Mouse (Mus musculus) natural killer cell, adult 2 months (primary cell): Measurements from ENCODE around the gene Yaf2.
"Not testable (repeated sequence)": the region's sequence is repeated elsewhere in the genome, so short reads cannot be mapped to it uniquely, and the experiment has no call there.

ENCODE experiments used
- DNase-seq, 2 experiments: peaks; one replicate each; pipeline ENCODE4 v3.0.0; 2022; ENCODE audit warnings: low spot score in 2 of 2

Gene Yaf2

DNA sequence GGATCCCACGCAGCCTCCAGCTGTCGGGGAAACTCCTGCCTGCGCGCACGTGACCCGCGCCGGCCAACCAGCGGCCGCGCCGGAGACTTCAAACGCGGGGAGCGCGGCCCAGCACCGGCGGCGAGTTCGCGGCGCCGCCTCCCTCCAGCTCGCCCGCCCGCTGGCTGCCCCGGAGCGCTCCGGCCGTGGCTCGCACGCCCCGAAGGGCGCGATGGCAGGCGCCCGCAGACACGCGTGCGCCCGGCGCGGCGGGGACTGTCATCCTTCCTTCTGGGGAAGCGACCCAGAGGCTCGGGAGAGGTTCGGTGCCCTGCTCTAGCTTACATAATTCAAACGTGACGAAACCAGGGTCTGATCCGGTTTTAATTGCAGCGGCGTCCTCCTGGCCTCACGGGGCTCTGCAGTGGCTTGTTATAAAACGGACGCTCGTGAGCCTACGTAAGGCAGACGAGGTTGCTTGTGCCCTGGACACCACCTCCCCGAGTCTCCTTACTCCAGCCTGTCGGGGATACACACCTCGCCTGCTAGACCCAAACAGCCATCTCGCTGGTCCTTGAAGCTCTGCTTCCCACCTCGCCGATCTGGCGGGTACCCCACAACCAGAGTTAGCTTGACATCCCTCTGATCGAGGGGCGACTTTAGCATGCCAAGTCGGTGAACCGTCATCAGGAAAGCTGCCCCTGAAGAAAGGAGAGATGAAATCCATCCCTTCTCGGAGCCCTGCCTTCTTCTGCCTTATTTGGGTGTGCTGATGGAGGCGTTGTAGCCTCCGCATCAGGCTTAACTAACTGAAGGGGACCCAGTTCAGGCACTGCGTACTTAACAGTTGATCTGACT is at the start of gene Yaf2:
TSS of gene Yaf2 (minus strand) at position 11 of the 837 bp plus-strand sequence.
- DNase-seq = peak; percentile 74 to 82

DNA sequence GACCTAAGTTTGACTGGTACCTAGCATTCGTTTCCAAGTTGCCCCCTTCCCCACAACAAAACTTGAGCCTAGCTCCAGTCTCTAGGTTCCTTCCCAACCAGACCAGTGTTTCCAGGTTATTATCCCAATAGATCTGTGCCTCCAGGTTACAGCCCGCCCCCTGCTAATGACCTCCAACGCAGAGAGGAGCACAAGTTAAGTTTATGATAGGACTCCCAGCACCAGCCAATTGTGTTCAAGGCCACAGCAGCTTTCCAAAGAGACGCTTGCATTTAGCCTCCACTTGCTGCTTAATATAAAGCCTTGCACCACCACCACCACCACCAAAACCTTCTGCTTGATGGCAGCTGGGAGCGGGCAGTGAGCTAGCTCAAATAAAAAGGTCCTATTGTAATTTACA is 44.6 kb upstream of the Yaf2 start:
- DNase-seq = no peak

DNA sequence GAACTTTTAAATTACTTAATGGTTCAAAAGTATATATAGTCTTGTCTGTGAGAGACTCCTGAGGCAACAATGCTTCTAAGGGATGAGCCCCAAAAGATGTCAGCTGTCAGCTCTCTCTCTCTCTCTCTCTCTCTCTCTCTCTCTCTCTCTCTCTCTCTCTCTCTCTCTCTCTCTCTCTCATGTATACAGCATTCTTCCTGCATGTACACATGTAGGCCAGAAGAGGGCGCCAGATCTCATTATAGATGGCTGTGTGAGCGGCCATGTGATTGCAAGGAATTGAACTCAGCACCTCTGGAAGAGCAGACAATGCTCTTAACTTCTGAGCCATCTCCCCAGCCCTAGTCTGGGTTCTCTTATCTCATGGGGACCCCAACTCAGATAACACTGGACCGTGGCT is 42.4 kb upstream of the Yaf2 start:
- DNase-seq = peak in 1 of 2 experiments; percentile 17

DNA sequence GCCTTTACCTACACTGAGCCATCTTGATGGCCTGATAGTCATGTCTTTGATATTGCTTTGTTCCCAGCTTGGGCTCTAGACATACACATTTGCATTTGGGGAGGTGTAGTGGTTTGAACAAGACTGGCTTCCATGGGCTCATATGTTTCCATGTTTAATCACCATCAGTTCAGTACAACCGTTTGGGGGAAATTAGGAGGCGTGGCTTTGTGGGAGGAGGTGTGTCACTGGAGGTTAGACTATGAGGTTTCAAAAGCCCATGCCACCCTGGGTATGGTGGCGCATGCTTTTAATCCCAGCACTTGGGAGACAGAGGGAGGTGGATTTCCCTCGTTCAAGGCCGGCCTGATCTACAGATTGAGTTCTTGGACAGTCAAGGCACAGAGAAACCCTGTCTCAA is 39.0 kb upstream of the Yaf2 start:
- no peak for DNase-seq

DNA sequence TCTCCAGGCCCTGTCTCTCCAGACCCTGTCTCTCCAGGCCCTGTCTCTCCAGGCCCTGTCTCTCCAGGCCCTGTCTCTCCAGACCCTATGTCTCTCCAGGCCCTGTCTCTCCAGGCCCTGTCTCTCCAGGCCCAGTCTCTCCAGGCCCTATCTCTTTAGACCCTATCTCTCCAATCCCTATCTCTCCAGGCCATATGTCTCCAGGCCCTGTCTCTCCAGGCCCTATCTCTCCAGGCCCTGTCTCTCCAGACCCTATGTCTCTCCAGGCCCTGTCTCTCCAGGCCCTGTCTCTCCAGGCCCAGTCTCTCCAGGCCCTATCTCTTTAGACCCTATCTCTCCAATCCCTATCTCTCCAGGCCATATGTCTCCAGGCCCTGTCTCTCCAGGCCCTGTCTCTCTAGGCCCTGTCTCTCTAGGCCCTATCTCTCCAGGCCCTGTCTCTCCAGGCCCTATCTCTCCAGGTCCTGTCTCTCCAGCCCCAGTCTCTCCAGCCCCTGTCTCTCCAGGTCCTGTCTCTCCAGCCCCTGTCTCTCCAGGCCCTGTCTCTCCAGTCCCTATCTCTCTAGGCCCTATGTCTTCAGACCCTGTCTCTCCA is 35.9 kb upstream of the Yaf2 start:
- not testable (repeated sequence) for DNase-seq

DNA sequence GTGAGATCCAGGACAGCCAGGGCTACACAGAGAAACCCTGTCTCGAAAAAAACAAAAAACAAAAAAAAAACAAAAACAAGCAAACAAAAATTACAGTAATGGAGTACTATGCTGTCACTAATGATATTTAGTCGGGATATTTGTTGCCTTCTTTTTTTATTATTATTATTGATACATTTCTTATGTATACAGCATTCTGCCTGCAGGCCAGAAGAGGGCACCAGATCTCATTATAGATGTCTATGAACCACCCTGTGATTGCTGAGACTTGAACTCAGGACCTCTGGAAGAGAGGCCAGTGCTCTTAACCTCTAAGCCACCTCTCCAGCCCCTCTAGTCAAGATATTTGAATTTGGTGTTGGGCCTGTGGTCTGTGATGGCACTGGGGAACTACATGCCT is 35.1 kb upstream of the Yaf2 start:
- DNase-seq = no peak

DNA sequence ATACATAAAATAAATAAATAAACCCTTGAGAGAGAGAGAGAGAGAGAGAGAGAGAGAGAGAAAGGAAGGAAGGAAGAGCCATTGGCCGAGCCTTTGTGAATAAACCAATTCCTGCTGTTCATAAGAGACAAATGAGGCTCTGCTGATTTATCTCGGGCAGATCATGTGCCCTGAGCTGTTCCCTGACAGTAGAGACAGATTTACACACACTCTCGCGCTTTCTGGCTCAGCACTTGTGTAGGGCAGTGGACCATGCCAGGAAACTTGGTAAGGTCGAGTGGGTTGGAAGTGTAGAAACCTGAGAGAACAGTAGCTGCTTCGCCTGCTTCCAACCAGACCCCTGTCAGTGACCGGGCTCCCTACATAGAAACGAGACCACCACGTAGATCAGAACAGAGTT is 31.8 kb upstream of the Yaf2 start:
- no peak for DNase-seq

DNA sequence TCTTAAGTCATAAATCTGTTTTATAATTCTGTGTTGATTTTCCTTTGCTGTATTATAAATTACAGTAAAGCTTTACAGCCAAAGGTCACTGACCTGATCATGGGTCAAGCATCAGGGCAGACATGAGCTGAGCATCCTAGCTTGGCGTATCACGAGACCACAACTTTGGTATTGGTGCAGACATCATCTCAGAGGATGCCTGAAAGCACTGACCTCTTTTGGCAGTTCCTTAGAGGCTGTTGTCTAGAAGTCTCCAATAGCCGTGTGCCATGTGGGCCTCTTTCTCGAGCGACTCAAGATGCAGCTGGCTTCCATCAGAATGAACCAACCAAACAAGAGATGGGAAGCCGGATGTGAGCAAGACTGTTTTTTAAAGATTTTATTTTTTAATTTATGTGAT is 28.8 kb upstream of the Yaf2 start:
- DNase-seq = no peak

DNA sequence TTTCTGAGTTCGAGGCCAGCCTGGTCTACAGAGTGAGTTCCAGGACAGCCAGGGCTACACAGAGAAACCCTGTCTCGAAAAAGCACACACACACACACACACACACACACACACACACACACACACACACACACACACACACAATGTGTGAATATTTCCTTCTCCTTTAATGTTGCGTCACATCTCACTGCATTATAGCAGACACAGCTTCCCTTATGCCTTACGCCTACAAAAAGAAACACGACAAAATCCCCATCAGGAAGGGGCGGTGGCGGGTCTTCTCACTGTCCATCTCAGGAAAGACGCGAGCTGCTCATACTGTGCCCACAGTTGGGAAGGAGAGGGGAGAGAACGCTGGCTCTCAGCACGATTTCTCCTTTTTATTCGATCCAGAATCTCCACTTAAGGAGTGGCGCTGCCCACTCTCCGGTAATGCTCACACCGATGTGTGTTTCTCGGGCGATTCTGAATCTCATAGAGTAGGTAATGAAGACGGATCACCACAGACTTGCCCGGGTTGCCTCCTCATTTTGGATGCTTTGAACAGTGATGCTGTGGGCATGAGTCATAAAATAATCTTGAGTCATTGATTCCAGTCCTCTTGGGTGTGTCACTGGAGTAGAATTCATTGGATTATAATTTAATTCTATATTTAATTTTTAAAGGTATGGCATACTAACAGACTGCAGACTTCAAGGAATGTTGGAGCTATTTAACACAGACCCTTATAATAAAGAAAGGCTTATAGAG is 21.8 kb upstream of the Yaf2 start:
- no peak for DNase-seq

DNA sequence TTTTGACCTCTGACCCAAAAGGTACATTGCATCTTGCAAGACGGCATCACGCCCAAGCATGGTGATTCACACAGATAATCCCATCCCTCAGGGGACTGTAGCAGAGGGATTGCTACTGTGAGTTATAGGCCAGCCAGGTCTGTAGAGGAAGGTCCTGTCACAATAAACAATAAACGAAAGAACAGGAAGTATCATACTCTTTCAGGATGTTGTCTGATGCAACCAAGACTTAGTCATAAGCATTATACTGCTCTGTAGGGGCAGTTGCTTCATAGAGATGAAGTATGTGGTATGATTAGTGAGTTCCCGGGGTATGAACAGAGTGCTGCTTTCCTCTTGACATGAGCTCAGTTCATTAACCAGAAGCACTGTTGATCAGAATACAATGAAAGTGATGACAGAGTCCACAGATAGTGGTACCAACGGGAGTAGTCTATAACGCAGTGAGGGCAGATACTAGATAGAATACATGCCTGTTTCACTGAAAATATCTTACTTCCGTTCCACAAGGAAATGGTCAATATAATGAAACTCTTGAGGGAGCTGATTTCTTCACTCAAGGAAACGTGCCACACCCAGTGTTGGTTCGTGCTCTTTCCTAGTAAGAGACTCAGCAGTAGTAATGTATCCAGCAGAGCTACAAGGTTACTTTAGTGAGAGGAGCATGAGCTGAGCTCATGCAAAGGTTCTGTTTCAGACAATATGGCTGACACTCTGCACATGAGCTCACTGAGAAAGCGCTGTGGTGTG is 4.1 kb upstream of the Yaf2 start:
- DNase-seq = no peak

DNA sequence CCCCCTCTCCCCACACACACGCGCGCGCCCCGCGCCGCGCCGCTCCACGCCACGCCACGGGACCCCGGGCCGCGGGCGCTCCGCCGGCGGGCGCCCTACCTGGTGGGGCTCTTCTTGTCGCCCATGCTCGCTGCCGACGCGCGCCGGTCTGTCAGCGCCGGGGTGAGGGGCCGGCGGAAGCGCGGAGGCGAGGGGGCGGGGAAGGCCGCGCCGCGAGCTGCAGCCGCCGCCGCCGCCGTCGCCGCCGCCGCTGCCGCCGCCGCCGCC is 144 bp downstream of the Yaf2 start:
- no peak for DNase-seq

DNA sequence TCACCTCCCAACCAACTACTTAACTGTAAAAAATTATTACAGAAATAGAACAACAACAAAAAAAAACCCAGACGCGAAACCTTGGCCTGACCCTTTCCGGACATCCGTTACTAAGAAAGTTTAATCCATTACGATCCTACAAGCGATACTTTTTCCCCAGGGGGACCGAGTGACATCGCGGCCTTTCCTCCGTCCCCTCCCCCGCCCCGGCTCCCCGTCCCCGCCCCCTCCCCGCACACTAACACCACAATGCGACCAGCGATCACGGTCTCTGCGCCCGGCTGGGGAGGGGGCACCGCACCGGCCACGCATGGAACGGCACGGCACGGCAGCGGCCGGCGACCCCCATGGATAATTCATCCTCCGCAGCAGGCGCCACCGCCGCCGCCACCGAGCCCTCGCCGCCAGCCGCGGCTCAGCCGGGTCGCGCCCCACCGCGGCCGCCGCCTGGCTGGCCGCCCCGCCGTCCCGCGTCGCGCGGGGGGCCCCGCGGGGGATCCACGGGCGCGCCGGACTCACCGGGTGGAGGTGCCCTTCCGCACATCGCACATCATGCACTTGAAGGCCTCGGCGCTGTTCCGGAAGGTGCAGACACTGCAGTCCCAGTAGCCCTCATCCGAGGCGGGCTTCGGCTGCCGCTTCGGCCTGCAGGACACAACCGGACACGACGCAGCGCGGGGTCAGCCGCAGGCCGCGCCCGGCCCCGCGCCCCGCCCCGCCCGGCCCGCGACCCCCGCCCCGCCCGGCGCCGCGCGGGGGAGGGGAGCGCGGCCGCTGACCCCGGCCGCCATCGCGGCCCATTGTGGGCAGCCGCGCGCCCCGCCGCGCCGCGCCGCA is 696 bp downstream of the Yaf2 start:
- DNase-seq = peak; percentile 21 to 41

DNA sequence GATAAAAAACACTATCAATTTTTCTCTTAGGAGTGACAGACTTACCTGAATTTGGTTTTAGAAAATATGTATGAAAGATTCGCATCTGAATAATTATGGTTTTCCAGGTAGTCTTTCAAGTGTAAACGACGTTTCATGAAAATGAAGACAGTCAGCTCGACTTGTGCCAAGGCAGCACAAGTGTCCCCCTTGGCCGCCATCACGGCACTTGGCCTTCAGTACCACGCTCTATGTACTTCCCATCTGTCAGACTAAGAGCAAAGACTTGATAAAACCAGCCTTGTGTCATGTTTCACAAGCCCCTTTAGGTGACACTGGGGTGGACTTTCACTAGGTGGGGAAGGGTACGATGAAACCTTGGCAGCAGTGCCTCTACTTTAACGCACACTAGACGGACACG is 5.5 kb downstream of the Yaf2 start:
- DNase-seq = no peak

DNA sequence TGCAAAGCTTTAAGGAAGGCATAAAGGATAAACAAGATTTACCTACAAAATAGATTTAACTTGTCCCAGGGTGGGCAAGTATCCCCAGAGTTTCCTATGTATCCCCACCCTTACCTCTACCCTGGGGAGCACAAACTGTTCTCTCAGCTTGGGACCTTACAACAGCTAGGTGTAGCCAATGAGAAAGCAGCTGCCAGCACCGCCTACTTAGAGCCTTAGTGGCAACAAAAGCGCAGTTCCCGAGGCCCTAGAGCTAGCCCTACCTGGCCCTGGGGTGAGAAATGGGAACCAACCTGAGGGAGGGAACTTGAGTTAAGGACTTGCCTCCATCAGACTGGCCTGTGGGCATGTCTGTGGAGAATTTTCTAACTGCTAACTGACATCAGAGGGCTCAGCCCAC is 9.5 kb downstream of the Yaf2 start:
- no peak for DNase-seq

DNA sequence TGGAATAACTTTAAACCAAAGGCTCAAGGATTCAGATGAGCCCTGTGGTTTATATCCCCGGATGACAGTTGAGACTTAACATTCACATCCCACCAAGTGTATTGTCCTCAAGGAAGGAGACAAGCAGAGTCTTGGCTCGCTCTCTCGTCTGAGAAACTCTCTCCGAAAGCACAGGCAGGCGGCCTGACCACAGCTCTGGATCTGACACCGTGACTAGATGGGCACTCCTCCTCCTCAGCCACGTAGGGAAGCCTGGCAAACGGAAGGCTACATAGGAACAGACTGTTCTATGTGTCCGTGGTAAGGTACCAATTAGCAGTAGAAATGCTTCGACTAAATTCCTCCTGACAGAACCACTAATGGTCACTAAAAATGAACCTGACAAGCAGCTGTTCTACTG is 10.1 kb downstream of the Yaf2 start:
- no peak for DNase-seq

DNA sequence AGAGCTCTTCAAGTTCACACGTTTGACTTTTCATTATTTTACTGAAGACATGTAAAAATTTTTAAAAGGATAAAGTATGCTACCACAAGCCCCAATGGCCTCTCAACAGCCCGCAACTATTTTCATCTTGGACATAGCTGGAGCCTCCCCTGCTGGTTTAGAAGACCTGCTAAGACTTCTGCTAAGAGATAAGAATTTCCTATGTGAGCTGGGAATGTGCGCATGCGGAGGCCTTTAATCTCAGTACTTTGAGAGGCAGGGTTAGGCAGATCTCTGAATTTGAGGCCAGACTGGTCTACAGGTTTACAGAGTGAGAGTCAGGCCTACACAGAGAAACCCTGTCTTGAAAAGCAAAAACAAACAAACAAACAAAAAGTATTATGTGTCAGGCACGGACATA is 11.4 kb downstream of the Yaf2 start:
- DNase-seq = no peak

DNA sequence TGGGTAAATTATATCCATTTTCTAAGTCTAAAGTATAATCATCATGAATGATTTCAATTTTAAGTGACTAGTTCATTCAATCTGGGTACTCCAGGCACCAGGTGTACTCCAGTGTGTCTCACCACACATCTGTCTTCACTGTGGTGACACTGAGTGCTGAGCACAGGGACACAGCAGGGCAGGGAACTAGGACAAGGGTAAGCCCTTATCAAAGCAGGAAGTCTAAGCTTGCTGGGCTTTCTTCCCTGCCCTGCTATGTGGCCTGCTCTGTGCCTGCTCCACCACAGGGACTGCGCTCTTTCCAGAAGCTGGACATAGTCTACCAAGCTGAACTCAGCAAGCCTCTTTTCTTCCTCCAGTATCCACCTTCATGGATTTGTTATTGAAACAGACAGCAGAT is 18.0 kb downstream of the Yaf2 start:
- no peak for DNase-seq

DNA sequence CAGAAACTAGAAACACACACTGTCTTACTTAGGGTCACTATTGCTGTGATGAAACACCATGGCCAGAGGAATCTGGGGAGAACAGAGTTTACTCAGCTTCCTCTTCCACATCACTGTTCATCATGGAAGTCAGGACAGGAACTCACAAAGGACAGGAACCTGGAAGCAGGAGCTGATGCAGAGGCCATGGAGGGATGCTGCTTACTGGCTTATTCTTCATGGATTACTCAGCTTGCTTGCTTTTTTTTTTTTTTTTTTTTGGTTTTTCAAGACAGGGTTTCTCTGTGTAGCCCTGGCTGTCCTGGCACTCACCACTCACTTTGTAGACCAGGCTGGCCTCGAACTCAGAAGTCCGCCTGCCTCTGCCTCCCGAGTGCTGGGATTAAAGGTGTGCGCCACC is 26.4 kb downstream of the Yaf2 start:
- not testable (repeated sequence) for DNase-seq

DNA sequence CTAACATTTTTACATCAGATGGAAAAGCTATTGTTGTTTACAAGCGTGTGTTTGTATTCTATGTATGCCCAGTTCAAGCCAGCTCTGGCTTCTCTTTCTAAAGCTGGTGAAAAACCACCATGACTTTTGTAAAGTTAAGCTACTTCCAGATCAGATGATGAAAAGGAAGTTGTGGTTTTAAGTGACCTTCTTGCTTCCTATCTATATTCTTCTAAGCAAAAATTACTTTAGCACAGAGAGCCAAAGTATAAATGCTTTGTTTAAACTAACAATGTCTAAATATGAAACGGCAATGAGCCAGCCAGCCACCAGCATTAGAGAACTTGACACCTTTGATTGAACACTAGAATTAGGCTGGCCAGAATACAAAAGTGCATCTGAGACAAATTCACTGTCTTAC is 38.5 kb downstream of the Yaf2 start:
- DNase-seq = no peak

DNA sequence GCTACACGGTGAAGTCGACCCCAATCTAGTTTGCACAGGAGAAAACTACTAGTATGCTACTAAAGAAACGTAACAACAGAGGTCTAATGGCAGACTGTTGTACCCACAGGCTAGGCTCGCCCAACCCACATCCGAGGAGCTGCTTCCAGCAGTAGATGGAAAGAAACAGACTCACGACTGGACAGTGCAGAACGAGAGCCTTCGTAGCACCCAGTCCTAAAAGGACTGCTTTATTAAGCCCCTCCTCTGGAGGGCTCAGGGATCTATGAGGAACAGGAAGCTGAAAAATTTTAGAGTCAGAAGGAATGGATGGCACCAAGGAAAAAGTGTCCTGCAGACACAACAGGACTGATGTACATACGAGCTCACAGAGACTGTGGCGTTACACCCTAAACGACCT is 42.3 kb downstream of the Yaf2 start:
- DNase-seq = no peak

DNA sequence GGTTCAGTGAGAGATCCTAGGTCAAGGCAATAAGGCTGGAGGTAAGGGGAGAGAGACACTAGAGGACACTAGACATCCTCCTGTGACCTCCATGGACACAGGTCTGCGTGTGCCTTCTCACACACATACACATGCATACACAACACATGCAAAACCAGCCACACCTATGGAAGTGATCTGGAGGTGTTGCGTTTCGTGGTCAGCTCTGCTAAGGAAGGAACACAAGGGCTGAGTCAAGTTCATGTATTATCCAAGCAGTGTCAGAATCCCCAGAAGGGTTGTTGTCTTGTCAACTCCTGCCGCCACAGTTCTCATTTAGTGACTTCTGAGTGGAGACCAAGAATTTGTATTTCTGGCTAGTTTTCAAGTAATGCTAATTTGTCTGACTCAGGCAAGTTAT is 48.4 kb downstream of the Yaf2 start:
- DNase-seq = peak; percentile 54 to 70

DNA sequence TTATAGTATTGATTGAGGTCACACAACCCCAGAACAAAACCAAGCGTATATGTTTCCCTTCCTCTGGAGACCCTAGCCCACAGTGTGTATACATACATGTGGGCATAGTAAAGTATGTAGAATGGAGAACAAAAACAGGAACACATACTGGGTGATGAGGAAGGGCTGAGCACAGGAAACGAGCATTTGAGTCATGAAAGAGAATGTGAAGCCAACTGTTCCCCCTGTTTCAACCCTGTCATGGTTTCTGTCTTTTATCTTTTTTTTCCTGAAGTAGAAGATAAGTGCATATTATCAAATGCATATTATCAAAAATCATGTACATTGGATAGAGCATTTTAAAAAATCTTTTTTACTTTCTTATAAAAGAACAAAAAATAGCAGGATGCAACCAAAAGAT is 49.1 kb downstream of the Yaf2 start:
- no peak for DNase-seq
